Mouse (Mus musculus): ENCODE data around the gene Cd247. TPM values are rescaled to one million over a fixed set of nuclear protein-coding genes. Genes with fewer than 3 reads are reported as not detected.

Cd247 gene
- total and polyA plus RNA-seq, 2 experiments from 2014 or later, result 0.41 TPM; not detected in 1

DNA sequence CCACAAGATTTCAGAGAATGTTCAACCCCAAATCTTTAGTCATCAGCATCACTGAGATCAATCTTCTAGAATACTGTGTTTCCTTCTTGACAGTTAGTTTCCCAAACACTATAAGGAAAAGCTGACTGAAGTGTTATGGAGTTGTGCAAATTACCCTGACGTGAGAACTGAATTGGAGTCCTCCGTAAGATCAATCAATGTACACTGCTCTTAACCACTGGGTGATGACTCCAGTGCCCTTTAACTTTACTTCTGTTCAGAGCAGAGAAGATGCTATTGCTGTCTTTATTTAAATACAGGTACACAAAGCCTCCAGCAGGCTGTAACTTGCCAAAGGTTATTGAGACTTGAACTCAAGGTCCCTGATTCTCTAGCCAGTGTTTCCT lies 125.9 kb downstream of the Cd247 start:
- peaks cover 23% of the 10 kb centered on the region for H3K36me3 ChIP-seq (replicated peaks; ENCODE audit: control insufficient read depth, insufficient read depth, low read length)
- no peak for TF ChIP-seq CTCF (IDR thresholded peaks at IDR 0.05; ENCODE audit: low read depth)
- no peak for TF ChIP-seq EP300 (IDR thresholded peaks at IDR 0.05; ENCODE audit: low read depth)
- 96% methylated on average over 2 of the region's 2 CpGs for WGBS
- no peaks in the 10 kb centered on the region for H3K27me3 ChIP-seq (ENCODE audit: control insufficient read depth, insufficient read depth, low read length)
- no peaks in the 10 kb centered on the region; the same call in 1 of the 2 replicates for H3K4me1 ChIP-seq (ENCODE audit: control insufficient read depth, insufficient read depth)
- H3K4me2 ChIP-seq (ENCODE audit: low read depth, low read length), result no peak overlapping the region
- no peak for DNase-seq (ENCODE audit: low spot score)
- H3K4me3 ChIP-seq (ENCODE audit: low read depth, low read length), result no peak overlapping the region
- no peak for ATAC-seq (ENCODE audit: insufficient read depth, low read depth)
- no peaks in the 10 kb centered on the region for H3K9me3 ChIP-seq (replicated peaks; ENCODE audit: control insufficient read depth, low read length)
- H3K9ac ChIP-seq (replicated peaks; ENCODE audit: low read depth, low read length), result no peak overlapping the region
- H3K27ac ChIP-seq (ENCODE audit: low read depth), result no peak overlapping the region

- H3K9ac ChIP-seq (replicated peaks; ENCODE audit: low read depth, low read length), result no peak overlapping the region
- TF ChIP-seq CTCF (IDR thresholded peaks at IDR 0.05; ENCODE audit: low read depth), result no peak
- no peak for TF ChIP-seq EP300 (IDR thresholded peaks at IDR 0.05; ENCODE audit: low read depth)
These were observed 132.5 kb downstream of the Cd247 start for GRCm38 (mm10) chr1:165921026-165921425.

DNA sequence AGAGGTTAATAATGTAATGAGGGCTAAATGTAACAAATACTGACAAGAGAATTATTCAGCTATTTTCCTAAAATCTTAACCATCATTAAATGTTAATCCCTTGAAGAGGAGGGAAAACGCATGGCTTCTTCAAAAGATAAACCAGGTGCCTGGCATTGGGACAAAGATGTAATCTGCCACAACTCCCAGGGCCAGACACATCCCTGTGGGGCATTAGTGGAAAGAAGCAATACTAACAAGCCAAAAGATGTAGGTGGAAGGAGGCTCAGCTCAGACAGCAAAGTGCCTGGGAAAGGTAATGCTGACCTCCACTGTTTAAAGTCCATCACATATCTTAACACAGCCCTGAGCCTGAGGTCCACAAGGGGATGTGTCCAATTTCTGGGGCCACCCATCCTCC lies 134.0 kb downstream of the Cd247 start:
- Histone ChIP-seq H3K9ac (replicated peaks; ENCODE audit: low read depth, low read length) (no peak overlapping the region), H3K4me2 (ENCODE audit: low read depth, low read length) (no peak overlapping the region), H3K36me3 (replicated peaks; ENCODE audit: control insufficient read depth, insufficient read depth, low read length) (no peaks in the 10 kb centered on the region), H3K9me3 (replicated peaks; ENCODE audit: control insufficient read depth, low read length) (no peaks in the 10 kb centered on the region), H3K4me3 (ENCODE audit: low read depth, low read length) (no peak overlapping the region), H3K4me1 (ENCODE audit: control insufficient read depth, insufficient read depth) (no peaks in the 10 kb centered on the region; the same call in 1 of the 2 replicates), H3K27me3 (ENCODE audit: control insufficient read depth, insufficient read depth, low read length) (no peaks in the 10 kb centered on the region), H3K27ac (ENCODE audit: low read depth) (no peak overlapping the region)
- DNase-seq (ENCODE audit: low spot score) (no peak), ATAC-seq (ENCODE audit: insufficient read depth, low read depth) (no peak)
- TF ChIP-seq EP300 (IDR thresholded peaks at IDR 0.05; ENCODE audit: low read depth), result no peak
- no peak for TF ChIP-seq CTCF (IDR thresholded peaks at IDR 0.05; ENCODE audit: low read depth)
- WGBS, result 76% methylated on average over 1 of the region's 1 CpGs

More at GRCm38 (mm10) chr1:165921026-165921425, 132.5 kb downstream of the Cd247 start:
- Histone ChIP-seq H3K4me2 (ENCODE audit: low read depth, low read length) (no peak overlapping the region), H3K36me3 (replicated peaks; ENCODE audit: control insufficient read depth, insufficient read depth, low read length) (peaks cover 11% of the 10 kb centered on the region), H3K27ac (ENCODE audit: low read depth) (no peak overlapping the region), H3K9me3 (replicated peaks; ENCODE audit: control insufficient read depth, low read length) (no peaks in the 10 kb centered on the region), H3K4me1 (ENCODE audit: control insufficient read depth, insufficient read depth) (no peaks in the 10 kb centered on the region; the same call in 1 of the 2 replicates), H3K4me3 (ENCODE audit: low read depth, low read length) (no peak overlapping the region), H3K27me3 (ENCODE audit: control insufficient read depth, insufficient read depth, low read length) (no peaks in the 10 kb centered on the region)
- WGBS, result 79% methylated on average over 3 of the region's 3 CpGs
- DNase-seq (ENCODE audit: low spot score), result no peak
- ATAC-seq (ENCODE audit: insufficient read depth, low read depth), result no peak

GRCm38 (mm10) chr1:165925207-165925606 lies 136.7 kb downstream of the Cd247 start:
- Histone ChIP-seq H3K4me3 (ENCODE audit: low read depth, low read length) (no peak overlapping the region), H3K4me1 (ENCODE audit: control insufficient read depth, insufficient read depth) (peaks cover under 1% of the 10 kb centered on the region; the same call in 1 of the 2 replicates), H3K27ac (ENCODE audit: low read depth) (no peak overlapping the region), H3K27me3 (ENCODE audit: control insufficient read depth, insufficient read depth, low read length) (no peaks in the 10 kb centered on the region), H3K9me3 (replicated peaks; ENCODE audit: control insufficient read depth, low read length) (no peaks in the 10 kb centered on the region), H3K4me2 (ENCODE audit: low read depth, low read length) (no peak overlapping the region), H3K36me3 (replicated peaks; ENCODE audit: control insufficient read depth, insufficient read depth, low read length) (no peaks in the 10 kb centered on the region), H3K9ac (replicated peaks; ENCODE audit: low read depth, low read length) (no peak overlapping the region)
- ATAC-seq (ENCODE audit: insufficient read depth, low read depth) (no peak), DNase-seq (ENCODE audit: low spot score) (no peak)
- no peak for TF ChIP-seq EP300 (IDR thresholded peaks at IDR 0.05; ENCODE audit: low read depth)
- no peak for TF ChIP-seq CTCF (IDR thresholded peaks at IDR 0.05; ENCODE audit: low read depth)
- 68% methylated on average over 2 of the region's 2 CpGs for WGBS

Other genes starting within 250 kb of the Cd247 start
- 16.6 and 17.9 TPM in 2 replicates for gene Mpzl1, start 154.1 kb upstream of the Cd247 start, total RNA-seq (2014; rRNA removed; ENCODE audit: low replicate concordance)
- 57.1 and 57.5 TPM in 2 replicates for gene Mpzl1, start 154.1 kb upstream of the Cd247 start, polyA plus RNA-seq (2015; fragmentation: Nextera tagmentation; extraction: Ambion mirVana)
- 88.6 and 94.0 TPM in 2 replicates for gene Rcsd1, start 78.9 kb upstream of the Cd247 start, total RNA-seq (2014; rRNA removed; ENCODE audit: low replicate concordance)
- 103 and 116 TPM in 2 replicates for gene Rcsd1, start 78.9 kb upstream of the Cd247 start, polyA plus RNA-seq (2015; fragmentation: Nextera tagmentation; extraction: Ambion mirVana)
- 29.1 and 32.4 TPM in 2 replicates for gene Creg1, start 24.9 kb upstream of the Cd247 start, total RNA-seq (2014; rRNA removed; ENCODE audit: low replicate concordance)
- gene Creg1, start 24.9 kb upstream of the Cd247 start, polyA plus RNA-seq (2015; fragmentation: Nextera tagmentation; extraction: Ambion mirVana), result 62.1 and 75.2 TPM in 2 replicates
- 15.3 and 27.0 TPM in 2 replicates for gene Pou2f1, start 214.0 kb downstream of the Cd247 start, total RNA-seq (2014; rRNA removed; ENCODE audit: low replicate concordance)
- gene Pou2f1, start 214.0 kb downstream of the Cd247 start, polyA plus RNA-seq (2015; fragmentation: Nextera tagmentation; extraction: Ambion mirVana), result 5.2 and 5.7 TPM in 2 replicates

Data from heart, postnatal 0 days (tissue).